Mouse (Mus musculus) forebrain, embryonic 12.5 days (tissue): ENCODE measurements around the gene Fam204a. TPM values are rescaled to one million over a fixed set of nuclear protein-coding genes. Genes with fewer than 3 reads are reported as not detected.

ENCODE experiments used
- ATAC-seq: fragments of 200-750 bp; cut with Nextera tagmentation; 2 replicates; pipeline ENCODE4 v1.8.0; 2017; ENCODE audit warnings: moderate TSS enrichment; ENCODE audit not compliant: low FRiP score
- H3K27ac ChIP-seq: fragments of 300-500 bp; sonication (generic); 2 replicates; pipeline ENCODE4 v1.5.1; 2016; ENCODE audit warnings: mild to moderate bottlenecking
- H3K27me3 ChIP-seq: fragments of 300-500 bp; sonication (generic); 2 replicates; pipeline ENCODE4 v1.6.1; 2016; ENCODE audit warnings: mild to moderate bottlenecking
- H3K36me3 ChIP-seq: fragments of 300-500 bp; sonication (generic); replicated peaks from 2 replicates; pipeline ENCODE4 v1.6.1; 2016; ENCODE audit warnings: mild to moderate bottlenecking
- H3K4me1 ChIP-seq: fragments of 300-500 bp; sonication (generic); 2 replicates; pipeline ENCODE4 v1.6.1; 2016
- H3K4me2 ChIP-seq: fragments of 300-500 bp; sonication (generic); 2 replicates; pipeline ENCODE4 v1.6.1; 2016; ENCODE audit warnings: mild to moderate bottlenecking, moderate library complexity
- H3K4me3 ChIP-seq: fragments of 300-500 bp; sonication (generic); replicated peaks from 2 replicates; pipeline ENCODE4 v1.5.1; 2016; ENCODE audit warnings: mild to moderate bottlenecking
- H3K9ac ChIP-seq: fragments of 300-500 bp; sonication (generic); 2 replicates; pipeline ENCODE4 v1.6.1; 2016; ENCODE audit warnings: mild to moderate bottlenecking
- H3K9me3 ChIP-seq: fragments of 300-500 bp; sonication (generic); 2 replicates; pipeline ENCODE4 v1.6.1; 2016
- WGBS: fragments of 180-500 bp; shearing (Covaris S2); methylation state at CpG from one replicate; pipeline ENCODE4 v1.1.7; 2016; 5-methylcytosine and 5-hydroxymethylcytosine counted together
- polyA plus RNA-seq: library from polyadenylated mRNA; unstranded; fragments of >200 nt; fragmentation: Nextera tagmentation; extraction: Ambion mirVana; gene quantifications from 2 replicates; pipeline ENCODE4 v1.2.1, GENCODE M21; 2016

Gene Fam204a
- polyA plus RNA-seq, 1 experiment from 2014 or later, result 80.3 TPM

GRCm38 (mm10) chr19:60155266-60155665, 71.2 kb downstream of the Fam204a start:
- ATAC-seq, result no peak
- H3K27me3 ChIP-seq, result peaks cover 45% of the 10 kb centered on the region
- 92% methylated on average over 5 of the region's 5 CpGs for WGBS

GRCm38 (mm10) chr19:60153096-60153495, 73.4 kb downstream of the Fam204a start:
- peaks cover 20% of the 10 kb centered on the region for H3K4me1 ChIP-seq

More at GRCm38 (mm10) chr19:60155266-60155665, 71.2 kb downstream of the Fam204a start:
- Histone ChIP-seq H3K9ac (no peak overlapping the region), H3K4me3 (no peak overlapping the region), H3K4me2 (no peak overlapping the region), H3K36me3 (no peaks in the 10 kb centered on the region; the same call in 1 of the 2 replicates), H3K4me1 (peaks cover 6% of the 10 kb centered on the region), H3K27ac (no peak overlapping the region), H3K9me3 (no peaks in the 10 kb centered on the region)

DNA sequence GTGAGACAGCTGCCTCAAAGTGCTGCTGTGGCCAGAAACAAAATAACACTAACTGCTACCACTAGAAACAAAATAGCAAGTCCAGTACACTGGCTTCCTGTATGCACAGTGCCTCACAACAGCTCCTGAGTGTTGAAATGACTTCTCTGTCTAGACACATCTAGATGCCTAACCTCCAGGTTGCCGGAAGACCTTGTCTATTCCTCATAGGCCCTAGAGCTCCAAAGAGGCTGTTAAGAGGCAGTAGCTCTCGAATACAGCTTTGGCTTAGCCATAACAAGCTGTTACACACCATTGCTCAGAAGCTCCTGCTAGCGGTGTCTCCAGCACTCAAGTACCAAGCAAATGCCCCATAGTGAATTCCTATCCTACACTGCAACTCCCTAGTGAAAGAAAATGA, 76.4 kb downstream of the Fam204a start:
- H3K27me3 ChIP-seq, result peaks cover 62% of the 10 kb centered on the region
- no peak overlapping the region for H3K4me2 ChIP-seq
- WGBS, result 74% methylated on average over 3 of the region's 3 CpGs
- H3K27ac ChIP-seq, result no peak overlapping the region
- no peaks in the 10 kb centered on the region for H3K9me3 ChIP-seq
- H3K9ac ChIP-seq, result no peak overlapping the region
- no peak overlapping the region for H3K4me3 ChIP-seq
- ATAC-seq, result no peak
- no peaks in the 10 kb centered on the region; the same call in 1 of the 2 replicates for H3K36me3 ChIP-seq
- peaks cover 33% of the 10 kb centered on the region for H3K4me1 ChIP-seq

More at GRCm38 (mm10) chr19:60153096-60153495, 73.4 kb downstream of the Fam204a start:
- H3K27ac ChIP-seq, result no peak overlapping the region
- no peak overlapping the region for H3K9ac ChIP-seq
- ATAC-seq, result no peak
- H3K9me3 ChIP-seq, result no peaks in the 10 kb centered on the region
- no peak overlapping the region for H3K4me2 ChIP-seq
- WGBS, result 88% methylated on average over 1 of the region's 1 CpGs
- H3K27me3 ChIP-seq, result peaks cover 57% of the 10 kb centered on the region
- no peak overlapping the region for H3K4me3 ChIP-seq
- no peaks in the 10 kb centered on the region; the same call in 1 of the 2 replicates for H3K36me3 ChIP-seq

DNA sequence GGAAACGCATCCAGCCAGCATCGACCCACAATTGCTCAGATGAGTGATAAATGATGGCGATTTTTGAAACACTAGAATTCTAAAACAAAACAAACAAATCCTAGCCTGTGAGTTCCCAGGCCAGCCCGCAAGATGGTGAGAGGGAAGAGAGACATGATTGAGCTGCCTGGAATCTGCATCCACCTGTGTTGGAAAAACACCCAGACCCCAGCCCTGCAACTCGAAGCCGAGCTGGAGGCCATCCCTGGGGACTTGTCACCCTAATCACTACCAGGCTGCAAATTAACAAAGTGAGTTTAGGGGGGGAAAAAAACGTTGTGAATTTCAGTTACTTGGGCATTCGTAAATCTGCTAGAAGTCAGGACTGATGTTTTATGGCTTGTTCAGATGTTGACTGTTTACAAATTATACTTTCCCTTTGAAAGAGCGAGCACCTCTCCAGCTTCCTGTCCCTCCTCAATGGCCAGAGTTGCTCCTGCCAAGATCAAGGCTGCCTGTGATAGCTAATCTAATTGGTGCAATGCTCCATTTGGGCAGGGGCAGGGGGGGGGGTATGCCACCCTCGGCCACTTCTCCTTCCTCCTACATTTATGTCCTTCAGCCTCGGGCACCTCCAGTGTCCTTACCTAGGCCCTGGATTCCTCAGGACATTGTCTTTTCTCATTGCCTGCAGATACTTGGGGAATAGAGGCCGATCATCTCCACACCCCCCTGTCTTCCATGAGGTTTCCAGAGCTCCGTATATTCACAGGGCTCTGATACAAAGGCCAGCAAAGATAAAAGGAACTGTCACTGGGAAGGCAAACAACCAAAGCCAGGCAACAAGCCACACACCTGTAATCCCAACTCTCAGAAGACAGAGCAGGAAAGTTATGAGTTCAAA, 77.2 kb downstream of the Fam204a start:
- ATAC-seq, result no peak
- Histone ChIP-seq H3K27ac (peak overlapping the region; percentile 76), H3K9me3 (no peaks in the 10 kb centered on the region), H3K36me3 (no peaks in the 10 kb centered on the region), H3K4me2 (peak overlapping the region; percentile 31), H3K9ac (no peak overlapping the region), H3K4me3 (peak overlapping the region; percentile 17; the same call in 1 of the 2 replicates), H3K27me3 (peaks cover 67% of the 10 kb centered on the region), H3K4me1 (peaks cover 38% of the 10 kb centered on the region)
- WGBS, result 28% methylated on average over 13 of the region's 13 CpGs

Other genes with a start within 250 kb of the Fam204a start
- 0.13 TPM in 1 of 2 replicates, not detected in the other for gene Prlhr, start 241.6 kb upstream of the Fam204a start, polyA plus RNA-seq